ENCODE assay signal across 8 mouse cellular contexts in genomic region chr7:12978931-12979722, GRCm38 (mm10). TPM values are rescaled to one million over a fixed set of nuclear protein-coding genes. Genes with fewer than 3 reads are reported as not detected.
A peak's percentile ranks its signal among the peaks of the same experiment; 100 is the strongest.
DNase-seq lines count a peak whose midpoint lies in the region; ATAC-seq and TF ChIP-seq lines count a peak whose summit lies in the region.

No protein-coding gene starts in this region.

- H3K79me2 ChIP-seq in macrophage (ENCODE audit: inconsistent target) = no peaks in the 10 kb centered on the region

- intact Hi-C loops in gastrocnemius, adult 2 months (cut with DNase I) = loop anchor here (5.0 kb wide), 1 partner anchor 43 kb away; no protein-coding TSS in a partner anchor
- intact Hi-C loops in gastrocnemius, postnatal 36 days (cut with DNase I) = loop anchor here (2.0 kb wide), 1 partner anchor 30 kb away; no protein-coding TSS in a partner anchor

- ATAC-seq in G1E (ENCODE audit: extremely low read depth, insufficient number of reproducible peaks, low FRiP score, poor library complexity, severe bottlenecking) = no peak
- ATAC-seq in heart, postnatal 0 days (ENCODE audit: insufficient read depth, low read depth) = no peak

- no peak for TF ChIP-seq EP300 in heart, postnatal 0 days (IDR thresholded peaks at IDR 0.05; ENCODE audit: low read depth)

- peak overlapping the region; percentile 58; the same call in 1 of the 2 replicates for H3K9ac ChIP-seq in heart, postnatal 0 days (replicated peaks; ENCODE audit: low read depth, low read length)

- peak overlapping the region; percentile 98 for H3K27ac ChIP-seq in gastrocnemius, adult 2 months
- peak overlapping the region; percentile 94 for H3K27ac ChIP-seq in heart, postnatal 0 days (ENCODE audit: low read depth)
- H3K27ac ChIP-seq in macrophage = peak overlapping the region; percentile 76

- H3K4me3 ChIP-seq in gastrocnemius, adult 2 months = peak overlapping the region; percentile 87
- H3K4me3 ChIP-seq in G1E (ENCODE audit: low read depth, low read length) (peak overlapping the region; percentile 77; the same call in 1 of the 2 replicates), macrophage (ENCODE audit: inconsistent target) (no peak overlapping the region)
- H3K4me3 ChIP-seq in heart, postnatal 0 days (ENCODE audit: low read depth, low read length) = peak overlapping the region; percentile 59; the same call in 1 of the 2 replicates

- DNase-seq in gastrocnemius, adult 2 months = no peak
- DNase-seq in gastrocnemius, postnatal 4 days (ENCODE audit: low spot score in 2 of 2) = no peak
- DNase-seq in G1E (ENCODE audit: low spot score) = no peak
- DNase-seq in heart, postnatal 0 days (ENCODE audit: low spot score) = no peak
- no peak for DNase-seq in gastrocnemius, postnatal 36 days
- no peak for DNase-seq in right cerebral cortex, adult 2 months (ENCODE audit: low spot score in 2 of 2)
- no peak for DNase-seq in right cerebral cortex, postnatal 14 days

- TF ChIP-seq CTCF in gastrocnemius, adult 2 months (IDR thresholded peaks at IDR 0.05) = no peak
- no peak for TF ChIP-seq CTCF in G1E (IDR thresholded peaks at IDR 0.05; ENCODE audit: low read depth, low read length)
- TF ChIP-seq CTCF in heart, postnatal 0 days (IDR thresholded peaks at IDR 0.05; ENCODE audit: low read depth) = no peak

- WGBS in heart, postnatal 0 days = 66% methylated on average over 18 of the region's 18 CpGs
- 84% methylated on average over 18 of the region's 18 CpGs for WGBS in macrophage (ENCODE audit: missing documents)

- H3K4me1 ChIP-seq in G1E (ENCODE audit: insufficient read depth, low read depth, low read length) = peaks cover 27% of the 10 kb centered on the region
- peaks cover 11% of the 10 kb centered on the region for H3K4me1 ChIP-seq in heart, postnatal 0 days (ENCODE audit: control insufficient read depth, insufficient read depth)

- peak overlapping the region; percentile 78 for H3K4me2 ChIP-seq in heart, postnatal 0 days (ENCODE audit: low read depth, low read length)

- no peaks in the 10 kb centered on the region for H3K27me3 ChIP-seq in G1E (ENCODE audit: insufficient read depth, low read length)
- H3K27me3 ChIP-seq in heart, postnatal 0 days (ENCODE audit: control insufficient read depth, insufficient read depth, low read length) = no peaks in the 10 kb centered on the region

- peaks cover 35% of the 10 kb centered on the region for H3K36me3 ChIP-seq in G1E (replicated peaks)
- H3K36me3 ChIP-seq in heart, postnatal 0 days (replicated peaks; ENCODE audit: control insufficient read depth, insufficient read depth, low read length) = 0 out of 2 replicates have a peak, but pooled peaks cover 5% of the 10 kb centered on the region
- no peaks in the 10 kb centered on the region for H3K36me3 ChIP-seq in macrophage (ENCODE audit: inconsistent target)

- no peaks in the 10 kb centered on the region for H3K9me3 ChIP-seq in G1E (replicated peaks)
- no peaks in the 10 kb centered on the region for H3K9me3 ChIP-seq in heart, postnatal 0 days (replicated peaks; ENCODE audit: control insufficient read depth, low read length)

RNA-seq across cellular contexts. Expression of gene Zfp446, which starts 1.5 kb away (rescaled TPM):
- 1 to 10 TPM; 2.7 TPM for total RNA-seq in gastrocnemius, adult 2 months (2021)
- 1 to 10 TPM; 4.2 TPM for total RNA-seq in gastrocnemius, postnatal 4 days (2021)
- total RNA-seq in G1E (2014; fragmentation: Nextera tagmentation) (5.9 and 6.1 TPM in 2 replicates), G1E (2017) (3.7 and 4.0 TPM in 2 replicates)
- polyA plus RNA-seq in G1E (2012) (4.1 and 4.6 TPM in 2 replicates), macrophage (2018) (1.6 to 1.8 TPM (median 1.7 TPM) in 3 replicates)
- 2.5 and 6.2 TPM in 2 replicates for total RNA-seq in heart, postnatal 0 days (2014; rRNA removed; ENCODE audit: low replicate concordance)
- polyA plus RNA-seq in heart, postnatal 0 days (2015; fragmentation: Nextera tagmentation; extraction: Ambion mirVana) = 3.1 and 3.3 TPM in 2 replicates
- total RNA-seq in macrophage (2018; cell fraction: chromatin; rRNA removed) = 10 to 100 TPM in 1 of 26 experiments, 1 to 10 TPM in 22, under 1 TPM in 3; 0.53 to 10.4 (median 4.5) TPM
- total RNA-seq in macrophage (2018; cell fraction: cytosol; rRNA removed) = 1 to 10 TPM in 23 of 26 experiments, under 1 TPM in 3; 0.57 to 2.7 (median 1.9) TPM
- total RNA-seq in macrophage (2018; cell fraction: nucleus; rRNA removed) = 1 to 10 TPM in 25 of 26 experiments, under 1 TPM in 1; 0.69 to 9.5 (median 3.7) TPM
- total RNA-seq in gastrocnemius, postnatal 36 days (2021) = 1 to 10 TPM; 1.7 to 2.5 TPM

RNA-seq across cellular contexts. Expression of gene Zfp324, which starts 13.5 kb away (rescaled TPM):
- 1 to 10 TPM; 1.5 to 2.0 TPM for total RNA-seq in gastrocnemius, adult 2 months (2021)
- 1 to 10 TPM; 6.0 to 6.6 TPM for total RNA-seq in gastrocnemius, postnatal 4 days (2021)
- total RNA-seq in G1E (2014; fragmentation: Nextera tagmentation) = 3.7 and 5.9 TPM in 2 replicates
- 6.2 and 7.0 TPM in 2 replicates for total RNA-seq in G1E (2017)
- 2.4 and 2.7 TPM in 2 replicates for polyA plus RNA-seq in G1E (2012)
- total RNA-seq in heart, postnatal 0 days (2014; rRNA removed; ENCODE audit: low replicate concordance) = 2.9 and 10.9 TPM in 2 replicates
- polyA plus RNA-seq in heart, postnatal 0 days (2015; fragmentation: Nextera tagmentation; extraction: Ambion mirVana) = 3.7 and 4.2 TPM in 2 replicates
- total RNA-seq in macrophage (2018; cell fraction: chromatin; rRNA removed) = 10 to 100 TPM in 6 of 26 experiments, 1 to 10 TPM in 13, under 1 TPM in 7; 0.31 to 16.5 (median 3.4) TPM
- total RNA-seq in macrophage (2018; cell fraction: cytosol; rRNA removed) = 1 to 10 TPM in 23 of 26 experiments, under 1 TPM in 3; 0.43 to 6.6 (median 4.0) TPM
- 10 to 100 TPM in 4 of 26 experiments, 1 to 10 TPM in 18, under 1 TPM in 4; 0.29 to 11.3 (median 4.2) TPM for total RNA-seq in macrophage (2018; cell fraction: nucleus; rRNA removed)
- polyA plus RNA-seq in macrophage (2018) = 3.0 to 3.7 TPM (median 3.1 TPM) in 3 replicates
- 1 to 10 TPM; 1.7 to 2.2 TPM for total RNA-seq in gastrocnemius, postnatal 36 days (2021)

RNA-seq across cellular contexts. Expression of gene Slc27a5, which starts 18.9 kb away (rescaled TPM):
- total RNA-seq in gastrocnemius, adult 2 months (2021) = under 1 TPM in 1 of 2 experiments, not detected in 1; 0.42 TPM
- under 1 TPM; 0.10 to 0.20 TPM for total RNA-seq in gastrocnemius, postnatal 4 days (2021)
- total RNA-seq in G1E (2014; fragmentation: Nextera tagmentation) = not detected in 2 replicates
- total RNA-seq in G1E (2017) = 0.12 and 0.22 TPM in 2 replicates
- polyA plus RNA-seq in G1E (2012) = not detected in 2 replicates
- not detected in 2 replicates for total RNA-seq in heart, postnatal 0 days (2014; rRNA removed; ENCODE audit: low replicate concordance)
- polyA plus RNA-seq in heart, postnatal 0 days (2015; fragmentation: Nextera tagmentation; extraction: Ambion mirVana) = not detected in 2 replicates
- not detected for total RNA-seq in macrophage (2018; cell fraction: chromatin; rRNA removed)
- total RNA-seq in macrophage (2018; cell fraction: cytosol; rRNA removed) = not detected
- total RNA-seq in macrophage (2018; cell fraction: nucleus; rRNA removed) = under 1 TPM in 1 of 26 experiments, not detected in 25; 0.82 TPM
- not detected in 3 replicates for polyA plus RNA-seq in macrophage (2018)
- total RNA-seq in gastrocnemius, postnatal 36 days (2021) = not detected

RNA-seq across cellular contexts. Expression of gene Trim28, which starts 19.8 kb away (rescaled TPM):
- 10 to 100 TPM; 71.3 to 71.5 TPM for total RNA-seq in gastrocnemius, adult 2 months (2021)
- 100 to 1,000 TPM; 232 to 252 TPM for total RNA-seq in gastrocnemius, postnatal 4 days (2021)
- total RNA-seq in G1E (2014; fragmentation: Nextera tagmentation) (324 and 384 TPM in 2 replicates), G1E (2017) (506 and 524 TPM in 2 replicates)
- polyA plus RNA-seq in G1E (2012) (193 and 221 TPM in 2 replicates), macrophage (2018) (64.2 to 120 TPM (median 85.7 TPM) in 3 replicates)
- 279 and 309 TPM in 2 replicates for total RNA-seq in heart, postnatal 0 days (2014; rRNA removed; ENCODE audit: low replicate concordance)
- polyA plus RNA-seq in heart, postnatal 0 days (2015; fragmentation: Nextera tagmentation; extraction: Ambion mirVana) = 67.8 and 69.9 TPM in 2 replicates
- 100 to 1,000 TPM in 14 of 26 experiments, 10 to 100 TPM in 12; 31.4 to 187 (median 105) TPM for total RNA-seq in macrophage (2018; cell fraction: chromatin; rRNA removed)
- 100 to 1,000 TPM in 5 of 26 experiments, 10 to 100 TPM in 21; 51.8 to 113 (median 87.9) TPM for total RNA-seq in macrophage (2018; cell fraction: cytosol; rRNA removed)
- 100 to 1,000 TPM in 7 of 26 experiments, 10 to 100 TPM in 19; 44.5 to 211 (median 78.7) TPM for total RNA-seq in macrophage (2018; cell fraction: nucleus; rRNA removed)
- 10 to 100 TPM; 62.1 to 63.2 TPM for total RNA-seq in gastrocnemius, postnatal 36 days (2021)

RNA-seq across cellular contexts. Expression of gene Zbtb45, which starts 30.7 kb away (rescaled TPM):
- 1 to 10 TPM; 3.3 to 4.4 TPM for total RNA-seq in gastrocnemius, adult 2 months (2021)
- 10 to 100 TPM; 10.4 to 13.5 TPM for total RNA-seq in gastrocnemius, postnatal 4 days (2021)
- total RNA-seq in G1E (2014; fragmentation: Nextera tagmentation) = 9.6 and 12.6 TPM in 2 replicates
- total RNA-seq in G1E (2017) = 8.7 and 9.0 TPM in 2 replicates
- polyA plus RNA-seq in G1E (2012) = 99.1 and 126 TPM in 2 replicates
- 16.9 and 29.2 TPM in 2 replicates for total RNA-seq in heart, postnatal 0 days (2014; rRNA removed; ENCODE audit: low replicate concordance)
- polyA plus RNA-seq in heart, postnatal 0 days (2015; fragmentation: Nextera tagmentation; extraction: Ambion mirVana) = 9.5 and 10.5 TPM in 2 replicates
- 10 to 100 TPM in 3 of 26 experiments, 1 to 10 TPM in 21, under 1 TPM in 2; 0.43 to 13.6 (median 4.0) TPM for total RNA-seq in macrophage (2018; cell fraction: chromatin; rRNA removed)
- total RNA-seq in macrophage (2018; cell fraction: cytosol; rRNA removed) = 10 to 100 TPM in 14 of 26 experiments, 1 to 10 TPM in 12; 2.3 to 14.9 (median 10.7) TPM
- 10 to 100 TPM in 7 of 26 experiments, 1 to 10 TPM in 19; 1.3 to 16.1 (median 5.9) TPM for total RNA-seq in macrophage (2018; cell fraction: nucleus; rRNA removed)
- 7.4 to 11.7 TPM (median 11.4 TPM) in 3 replicates for polyA plus RNA-seq in macrophage (2018)
- total RNA-seq in gastrocnemius, postnatal 36 days (2021) = 1 to 10 TPM; 3.9 to 4.0 TPM
